Mouse (Mus musculus): ENCODE data around the gene Pop7.
A peak's percentile ranks its signal among the peaks of the same experiment; 100 is the strongest.

Gene Pop7

GRCm38 (mm10) chr5:137528247-137528968 is 26.1 kb upstream of the Pop7 start:
- no peak for DNase-seq (ENCODE audit: low read depth, low spot score)

- no peak for DNase-seq (ENCODE audit: low read depth, low spot score)
These were observed 25.1 kb upstream of the Pop7 start for GRCm38 (mm10) chr5:137527413-137527812.

- DNase-seq (ENCODE audit: low read depth, low spot score), result peak; percentile 51
These were observed 24.0 kb upstream of the Pop7 start for GRCm38 (mm10) chr5:137526192-137526936.

GRCm38 (mm10) chr5:137525511-137525910 is 23.2 kb upstream of the Pop7 start:
- DNase-seq (ENCODE audit: low read depth, low spot score), result no peak

- no peak for DNase-seq (ENCODE audit: low read depth, low spot score)
These were observed 22.4 kb upstream of the Pop7 start for GRCm38 (mm10) chr5:137524671-137525070.

GRCm38 (mm10) chr5:137524251-137524515 is 21.9 kb upstream of the Pop7 start:
- no peak for DNase-seq (ENCODE audit: low read depth, low spot score)

- peak; percentile 60 for DNase-seq (ENCODE audit: low read depth, low spot score)
These were observed 21.3 kb upstream of the Pop7 start for GRCm38 (mm10) chr5:137523396-137524250.

- no peak for DNase-seq (ENCODE audit: low read depth, low spot score)
These were observed 20.4 kb upstream of the Pop7 start for GRCm38 (mm10) chr5:137522711-137523110.

- peak; percentile 67 for DNase-seq (ENCODE audit: low read depth, low spot score)
These were observed 19.5 kb upstream of the Pop7 start for GRCm38 (mm10) chr5:137521861-137522260.

- no peak for DNase-seq (ENCODE audit: low read depth, low spot score)
These were observed 17.6 kb upstream of the Pop7 start for GRCm38 (mm10) chr5:137519691-137520550.

GRCm38 (mm10) chr5:137518436-137518835 is 16.1 kb upstream of the Pop7 start, which contains the start of gene Gigyf1:
TSS of gene Gigyf1 (plus strand) at chr5:137518548.
- DNase-seq (ENCODE audit: low read depth, low spot score), result peak; percentile 77

- DNase-seq (ENCODE audit: low read depth, low spot score), result no peak
These were observed 12.5 kb upstream of the Pop7 start for GRCm38 (mm10) chr5:137514811-137515210.

- DNase-seq (ENCODE audit: low read depth, low spot score), result no peak
These were observed 11.8 kb upstream of the Pop7 start for GRCm38 (mm10) chr5:137513951-137514721.

- DNase-seq (ENCODE audit: low read depth, low spot score), result peak; percentile 56
These were observed 10.8 kb upstream of the Pop7 start for GRCm38 (mm10) chr5:137512847-137513794.

GRCm38 (mm10) chr5:137511706-137512105 is 9.4 kb upstream of the Pop7 start:
- no peak for DNase-seq (ENCODE audit: low read depth, low spot score)

GRCm38 (mm10) chr5:137510573-137511390 is 8.5 kb upstream of the Pop7 start:
- no peak for DNase-seq (ENCODE audit: low read depth, low spot score)

GRCm38 (mm10) chr5:137510014-137510501 is 7.7 kb upstream of the Pop7 start:
- peak; percentile 81 for DNase-seq (ENCODE audit: low read depth, low spot score)

GRCm38 (mm10) chr5:137504041-137504440 is 1.7 kb upstream of the Pop7 start:
- DNase-seq (ENCODE audit: low read depth, low spot score), result no peak

Data from ZHBTc4 (cell line).